Mouse (Mus musculus) heart, adult 8-10 months (tissue): ENCODE data around the gene Pla2g15. TPM values are rescaled to one million over a fixed set of nuclear protein-coding genes. Genes with fewer than 3 reads are reported as not detected.

Experiments
- DNase-seq: peaks from one replicate; pipeline ENCODE4 v3.0.0; 2022; ENCODE audit warnings: low spot score
- total RNA-seq, 4 experiments: library from RNA; stranded (reverse); gene quantifications; 2 replicates each; pipeline ENCODE4 v1.2.4; 2022

The Pla2g15 gene
- 10 to 100 TPM in 1 of 4 experiments, 1 to 10 TPM in 3; 7.7 to 10.0 (median 9.4) TPM for total RNA-seq

DNA sequence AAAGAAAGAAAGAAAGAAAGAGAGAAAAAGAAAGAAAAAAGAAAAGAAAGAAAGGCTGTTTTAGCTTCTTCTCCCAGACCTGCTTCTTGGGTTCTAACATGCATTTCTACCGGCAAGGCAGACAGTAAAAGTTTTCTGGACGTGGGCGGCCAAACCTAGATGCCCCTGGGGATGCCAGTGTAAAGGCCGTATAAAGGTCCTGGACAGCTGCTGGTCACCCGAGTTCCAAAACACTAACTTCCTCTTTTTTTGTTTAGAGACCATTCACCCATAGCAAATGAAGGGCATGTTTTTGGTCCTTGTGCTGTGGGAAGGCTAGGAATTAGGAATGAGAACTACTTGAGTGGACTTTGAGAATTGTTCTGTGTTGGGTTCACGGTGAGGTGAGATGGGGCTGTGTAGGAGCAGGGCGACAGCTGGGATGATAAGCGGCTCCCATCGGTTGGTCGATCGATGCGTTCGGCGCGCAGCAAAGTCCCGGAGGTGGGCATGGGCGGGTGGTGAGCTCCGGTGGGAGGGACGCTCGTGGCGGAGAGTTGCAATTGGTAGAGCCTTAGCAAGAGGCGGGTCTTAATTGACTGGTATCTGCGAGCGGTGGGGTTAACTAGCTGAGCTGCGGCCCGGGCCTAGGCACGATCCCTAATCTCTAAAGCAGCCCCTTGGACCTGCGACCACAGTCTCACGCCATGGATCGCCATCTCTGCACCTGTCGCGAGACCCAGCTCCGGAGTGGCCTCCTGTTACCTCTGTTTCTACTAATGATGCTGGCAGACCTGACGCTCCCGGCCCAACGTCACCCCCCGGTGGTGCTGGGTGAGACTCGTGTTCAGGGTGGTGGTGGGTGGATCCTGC lies at the start of gene Pla2g15:
Pla2g15 (plus strand) TSS at position 599 of the 852 bp plus-strand sequence.
- DNase-seq = peak; percentile 93

- no peak for DNase-seq
Measured at GRCm38 (mm10) chr8:106102321-106102720, 47.9 kb upstream of the Pla2g15 start.

DNA sequence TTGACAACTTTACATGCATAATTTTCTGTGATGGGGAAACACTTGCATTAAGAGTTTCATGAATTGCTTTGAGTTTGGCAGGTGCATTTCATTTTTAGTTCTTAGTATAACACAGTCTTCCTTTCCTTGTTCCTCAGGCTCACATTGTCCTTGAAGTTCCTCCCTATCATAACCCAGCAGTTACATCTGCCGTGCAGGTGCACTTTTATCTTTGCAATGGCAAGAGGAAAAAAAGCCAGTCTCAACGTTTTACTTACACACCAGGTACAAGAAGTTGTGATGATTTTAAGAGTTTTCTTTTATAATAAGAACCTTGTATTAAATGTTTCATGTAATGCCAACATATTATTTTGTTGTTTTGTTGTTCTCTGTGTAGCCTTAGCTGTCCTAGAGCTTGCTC lies 46.3 kb upstream of the Pla2g15 start:
- no peak for DNase-seq

- DNase-seq = no peak
Measured at GRCm38 (mm10) chr8:106106193-106106592, 44.0 kb upstream of the Pla2g15 start.

- peak; percentile 2 for DNase-seq
Measured at GRCm38 (mm10) chr8:106108080-106108479, 42.1 kb upstream of the Pla2g15 start.

DNA sequence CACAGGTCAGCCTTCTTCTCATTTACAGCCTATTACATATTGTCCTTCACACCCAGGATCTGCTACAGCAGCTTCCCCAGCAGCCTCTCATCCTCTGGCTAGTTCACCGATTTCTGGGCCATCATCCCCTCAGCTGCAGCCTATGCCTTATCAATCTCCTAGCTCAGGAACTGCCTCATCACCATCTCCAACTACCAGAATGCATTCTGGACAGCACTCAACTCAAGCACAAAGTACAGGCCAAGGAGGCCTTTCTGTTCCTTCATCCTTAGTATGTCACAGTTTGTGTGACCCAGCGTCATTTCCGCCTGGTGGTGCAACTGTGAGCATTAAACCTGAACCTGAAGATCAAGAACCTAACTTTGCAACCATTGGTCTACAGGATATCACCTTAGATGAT lies 41.5 kb upstream of the Pla2g15 start:
- peak; percentile 25 for DNase-seq

DNA sequence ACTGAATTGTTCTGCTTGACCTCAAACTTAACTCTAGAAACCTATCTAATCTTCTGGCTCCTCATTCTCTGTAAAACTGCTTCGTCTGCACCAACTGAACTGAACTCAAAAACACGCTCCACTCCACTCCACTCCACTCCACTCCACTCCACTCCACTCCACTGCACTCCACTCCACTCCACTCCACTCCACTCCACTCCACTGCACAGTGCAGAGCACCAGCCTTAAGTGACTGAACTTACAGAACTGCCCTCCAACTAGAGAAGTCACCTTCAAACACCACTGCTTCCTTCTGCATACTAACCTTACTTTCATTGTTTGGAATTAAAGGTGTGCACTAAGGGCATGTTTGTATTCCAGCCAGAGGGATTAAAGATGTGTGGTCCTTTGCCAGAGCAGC lies 38.2 kb upstream of the Pla2g15 start:
- DNase-seq = no peak

GRCm38 (mm10) chr8:106112514-106112913 lies 37.7 kb upstream of the Pla2g15 start:
- no peak for DNase-seq

GRCm38 (mm10) chr8:106115897-106116296 lies 34.3 kb upstream of the Pla2g15 start:
- DNase-seq = peak; percentile 23

DNA sequence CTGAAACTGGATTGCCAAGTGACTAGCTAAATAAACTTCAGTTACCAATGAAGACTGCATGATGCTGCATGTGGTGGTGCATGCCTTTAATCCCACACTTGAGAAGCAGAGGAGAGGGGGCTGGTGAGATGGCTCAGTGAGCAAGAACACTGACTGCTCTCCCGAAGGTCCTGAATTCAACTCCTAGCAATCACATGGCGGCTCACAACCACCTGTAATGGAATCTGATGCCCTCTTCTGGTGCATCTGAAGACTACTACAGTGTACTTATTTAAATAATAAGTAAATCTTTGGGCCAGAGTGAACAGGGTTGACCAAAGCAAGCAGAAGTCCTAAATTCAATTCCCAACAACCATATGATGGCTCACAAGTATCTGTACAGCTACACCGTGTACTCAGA lies 26.8 kb upstream of the Pla2g15 start:
- no peak for DNase-seq

DNA sequence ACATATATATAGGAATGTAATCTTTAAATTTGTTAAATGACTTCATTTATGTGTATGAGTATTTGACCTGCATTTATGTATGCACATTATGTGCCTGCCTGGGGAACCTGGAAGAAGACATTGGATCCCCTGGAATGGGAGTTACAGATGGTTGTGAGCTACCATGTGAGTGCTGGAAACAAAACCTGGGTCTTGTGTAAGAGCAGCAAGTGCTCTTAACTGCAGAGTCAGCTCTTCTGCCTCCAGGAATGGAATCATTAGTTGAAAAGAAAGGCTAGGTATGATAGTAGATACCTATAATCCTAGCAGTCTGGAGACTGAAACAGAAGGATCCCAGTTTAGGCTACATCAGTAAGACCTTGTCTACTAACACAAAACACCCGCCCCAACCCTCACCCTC lies 24.1 kb upstream of the Pla2g15 start:
- DNase-seq = no peak

GRCm38 (mm10) chr8:106127054-106127453 lies 23.1 kb upstream of the Pla2g15 start:
- no peak for DNase-seq

- DNase-seq = no peak
Measured at GRCm38 (mm10) chr8:106127882-106128410, 22.3 kb upstream of the Pla2g15 start.

DNA sequence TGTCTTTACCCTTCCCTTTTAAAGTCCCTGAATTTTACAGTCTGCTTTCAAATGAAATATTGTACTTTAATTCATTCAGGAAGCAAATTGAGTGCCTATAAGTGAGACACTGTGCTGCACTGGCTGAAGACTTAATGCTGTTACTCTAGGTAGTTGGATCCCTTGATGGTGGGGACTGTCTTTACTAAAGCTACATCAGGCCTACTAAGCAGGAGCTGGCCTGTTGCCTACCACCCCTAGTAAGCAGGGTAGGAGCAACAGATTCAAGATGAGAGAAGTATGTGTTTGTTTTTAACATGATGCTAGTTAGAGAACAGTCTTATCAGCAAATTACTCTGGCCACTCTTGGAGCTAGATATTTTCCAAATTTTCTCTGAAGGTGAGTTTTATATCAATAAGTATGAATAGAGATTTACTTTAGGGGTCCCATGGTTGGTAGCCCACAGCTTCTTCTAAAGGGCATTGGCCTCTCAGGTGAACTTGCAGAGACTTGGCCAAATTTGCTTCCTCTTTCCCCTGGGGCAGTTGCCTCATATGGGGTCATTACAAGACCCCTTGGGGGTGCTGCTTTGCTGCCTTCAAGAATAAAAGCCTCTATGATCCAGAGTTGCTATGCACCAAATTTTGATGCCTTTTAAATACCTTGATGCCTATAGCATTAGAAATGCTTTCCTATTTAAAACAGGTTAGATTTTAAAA lies 20.8 kb upstream of the Pla2g15 start:
- DNase-seq = peak; percentile 20

DNA sequence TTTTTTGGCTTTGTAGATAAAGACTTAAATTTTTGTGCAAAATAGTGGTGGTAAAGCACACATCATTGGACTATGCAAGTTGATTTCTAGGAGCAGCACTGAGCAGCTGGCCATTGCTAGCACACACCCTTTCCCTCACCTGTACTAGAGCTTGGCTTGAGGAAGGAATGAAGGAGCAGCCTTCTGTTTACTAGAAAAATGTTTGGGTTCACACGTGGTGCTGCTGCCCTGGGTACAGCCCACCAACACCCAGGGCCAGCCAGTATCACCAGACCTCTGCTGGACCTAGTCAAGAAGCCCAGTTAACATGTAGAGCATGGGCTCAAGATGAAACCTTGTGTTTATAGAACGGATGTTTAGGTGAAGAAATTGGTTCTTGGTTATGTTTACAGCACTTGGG lies 20.2 kb upstream of the Pla2g15 start:
- DNase-seq = no peak

GRCm38 (mm10) chr8:106130505-106130904 lies 19.7 kb upstream of the Pla2g15 start:
- no peak for DNase-seq

DNA sequence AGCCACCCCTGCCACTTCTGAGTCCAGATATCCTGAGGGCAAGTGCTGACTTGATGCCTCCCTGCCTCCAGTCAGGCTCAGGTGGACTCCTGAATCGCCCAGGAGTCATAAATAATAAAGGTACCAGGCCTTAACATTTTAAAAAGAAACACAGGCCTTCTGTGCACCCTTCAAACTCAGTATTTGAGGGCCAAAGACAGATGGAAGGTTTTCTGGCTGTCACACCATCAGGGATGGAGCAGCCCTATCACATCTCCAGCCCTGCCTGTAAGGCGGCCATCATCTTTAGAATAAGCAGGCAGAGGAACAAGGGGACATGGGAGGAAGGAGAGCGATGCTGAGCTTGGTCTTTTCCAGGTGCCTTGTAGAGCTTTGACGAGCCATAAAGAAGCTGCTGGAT lies 19.2 kb upstream of the Pla2g15 start:
- no peak for DNase-seq

- DNase-seq = no peak
Measured at GRCm38 (mm10) chr8:106131488-106132222, 18.5 kb upstream of the Pla2g15 start.

DNA sequence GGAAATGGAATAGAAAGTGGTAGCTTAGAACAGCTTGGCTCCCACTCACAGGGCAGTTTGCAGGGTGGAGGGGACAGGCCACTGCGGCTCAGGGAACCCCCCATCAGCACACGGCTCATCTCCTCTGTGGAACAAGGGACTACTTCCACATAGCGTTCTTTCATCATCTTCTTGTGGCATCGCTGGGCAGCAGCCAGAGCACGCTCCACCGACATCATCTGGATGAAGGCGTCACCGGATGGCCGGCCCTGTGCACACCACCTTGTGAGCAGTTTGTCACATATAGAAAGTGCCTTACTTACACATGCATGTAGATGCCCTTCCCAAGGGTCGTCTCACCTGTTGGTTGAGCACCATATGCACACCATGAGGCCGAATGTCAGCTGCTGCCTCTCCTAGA lies 17.8 kb upstream of the Pla2g15 start:
- no peak for DNase-seq

GRCm38 (mm10) chr8:106133526-106133925 lies 16.7 kb upstream of the Pla2g15 start:
- DNase-seq = no peak

GRCm38 (mm10) chr8:106133946-106134345 lies 16.3 kb upstream of the Pla2g15 start:
- DNase-seq = no peak
